Comparison of ENCODE assay signal across 27 mouse cellular contexts in genomic region chr6:105398315-105398714, GRCm38 (mm10).
A peak's percentile ranks its signal among the peaks of the same experiment; 100 is the strongest.
DNase-seq lines count a peak whose midpoint lies in the region; ATAC-seq and TF ChIP-seq lines count a peak whose summit lies in the region.
"Had no signal": no experiment of that assay in that cellular context is flagged by ENCODE, and none has a peak within 500 bp of the region (broad histone marks: within the 10 kb centered on the region; RNA-seq: fewer than 3 reads in every experiment).

No protein-coding gene starts in this region.

- ATAC-seq in forebrain, postnatal 0 days = no peak
- ATAC-seq: forebrain, embryonic 15.5 days; inflammation-experienced regulatory T-cells, adult 6 months; liver, embryonic 12.5 days; liver, postnatal 0 days had no signal

- H3K27me3 ChIP-seq in forebrain, postnatal 0 days (ENCODE audit: insufficient read depth, low read length) = no peaks in the 10 kb centered on the region
- no peaks in the 10 kb centered on the region for H3K27me3 ChIP-seq in forebrain, embryonic 10.5 days (ENCODE audit: poor library complexity, severe bottlenecking)
- H3K27me3 ChIP-seq: embryonic facial prominence, embryonic 12.5 days; forebrain, embryonic 15.5 days; hindbrain, embryonic 15.5 days; liver, embryonic 12.5 days; neural tube, embryonic 13.5 days; stomach, embryonic 15.5 days had no signal

- no peak overlapping the region for H3K9ac ChIP-seq in forebrain, postnatal 0 days
- H3K9ac ChIP-seq: embryonic facial prominence, embryonic 12.5 days; forebrain, embryonic 15.5 days; hindbrain, embryonic 15.5 days; liver, embryonic 12.5 days; liver, postnatal 0 days; neural tube, embryonic 13.5 days; stomach, embryonic 15.5 days had no signal

- no peaks in the 10 kb centered on the region for H3K36me3 ChIP-seq in forebrain, postnatal 0 days (ENCODE audit: insufficient read depth)
- H3K36me3 ChIP-seq in forebrain, embryonic 10.5 days (replicated peaks) = no peaks in the 10 kb centered on the region
- H3K36me3 ChIP-seq: embryonic facial prominence, embryonic 12.5 days; forebrain, embryonic 15.5 days; hindbrain, embryonic 10.5 days; hindbrain, embryonic 15.5 days; liver, embryonic 12.5 days; neural tube, embryonic 13.5 days; stomach, embryonic 15.5 days had no signal

- H3K4me3 ChIP-seq in forebrain, postnatal 0 days (ENCODE audit: low read depth, low read length) = no peak overlapping the region
- H3K4me3 ChIP-seq in forebrain, embryonic 10.5 days = no peak overlapping the region
- H3K4me3 ChIP-seq: embryonic facial prominence, embryonic 12.5 days; forebrain, embryonic 15.5 days; hindbrain, embryonic 10.5 days; hindbrain, embryonic 15.5 days; liver, embryonic 12.5 days; neural tube, embryonic 13.5 days; stomach, embryonic 15.5 days had no signal

- H3K9me3 ChIP-seq in forebrain, postnatal 0 days (ENCODE audit: low read length) = no peaks in the 10 kb centered on the region
- H3K9me3 ChIP-seq in forebrain, embryonic 10.5 days = peaks cover 5% of the 10 kb centered on the region; the same call in 1 of the 2 replicates
- H3K9me3 ChIP-seq: embryonic facial prominence, embryonic 12.5 days; forebrain, embryonic 15.5 days; hindbrain, embryonic 10.5 days; hindbrain, embryonic 15.5 days; liver, embryonic 12.5 days; stomach, embryonic 15.5 days had no signal

- H3K27ac ChIP-seq in forebrain, postnatal 0 days (ENCODE audit: low read depth, low read length) = no peak overlapping the region
- H3K27ac ChIP-seq in forebrain, embryonic 10.5 days = no peak overlapping the region
- H3K27ac ChIP-seq: embryonic facial prominence, embryonic 12.5 days; forebrain, embryonic 15.5 days; hindbrain, embryonic 10.5 days; hindbrain, embryonic 15.5 days; liver, embryonic 12.5 days; neural tube, embryonic 13.5 days; stomach, embryonic 15.5 days had no signal

- WGBS in forebrain, postnatal 0 days = 89% methylated on average over 2 of the region's 2 CpGs
- 95% methylated on average over 2 of the region's 2 CpGs for WGBS in forebrain, embryonic 10.5 days

- no peak overlapping the region for H3K4me2 ChIP-seq in forebrain, postnatal 0 days (ENCODE audit: low read depth)
- H3K4me2 ChIP-seq: embryonic facial prominence, embryonic 12.5 days; forebrain, embryonic 15.5 days; hindbrain, embryonic 15.5 days; liver, embryonic 12.5 days; midbrain, embryonic 11.5 days; neural tube, embryonic 13.5 days; stomach, embryonic 15.5 days had no signal

- TF ChIP-seq CTCF in forebrain, postnatal 0 days (IDR thresholded peaks at IDR 0.05; ENCODE audit: low read depth) = peak; percentile 35

- H3K4me1 ChIP-seq in forebrain, postnatal 0 days (ENCODE audit: insufficient read depth) = no peaks in the 10 kb centered on the region
- H3K4me1 ChIP-seq in forebrain, embryonic 10.5 days = no peaks in the 10 kb centered on the region
- H3K4me1 ChIP-seq: embryonic facial prominence, embryonic 12.5 days; forebrain, embryonic 15.5 days; hindbrain, embryonic 10.5 days; hindbrain, embryonic 15.5 days; liver, embryonic 12.5 days; neural tube, embryonic 13.5 days; stomach, embryonic 15.5 days had no signal

- no peak for DNase-seq in forebrain, postnatal 0 days
- no peak for DNase-seq in forebrain, embryonic 10.5 days (ENCODE audit: extremely low spot score, low spot score)
- peak; percentile 11 for DNase-seq in layer of hippocampus, adult 9-10 months (ENCODE audit: low spot score)
- no peak for DNase-seq in layer of hippocampus, postnatal 36 days
- DNase-seq in right cerebral cortex, adult 18-20 months = peak; percentile 1
- no peak for DNase-seq in right cerebral cortex, postnatal 14 days
- no peak for DNase-seq in spleen, adult 12 weeks (ENCODE audit: low spot score)
- DNase-seq: adrenal gland, postnatal 14 days; cerebellum, adult 18-20 months; embryo, embryonic 11 days; gastrocnemius, postnatal 14 days; heart, postnatal 14 days; kidney, adult 2 months; left cerebral cortex, postnatal 4 days; liver, postnatal 0 days; lung, postnatal 36 days; thymus, adult 18-20 months; thymus, postnatal 36 days had no signal

Comparison
In these comparisons a context has a peak if more than half of its experiments do, and no peak if none do; other contexts are left out.
1. DNase-seq: peak in layer of hippocampus, adult 9-10 months (single experiment) and right cerebral cortex, adult 18-20 months (single experiment); none in forebrain, postnatal 0 days (single experiment), forebrain, embryonic 10.5 days (single experiment), layer of hippocampus, postnatal 36 days (0 of 2), right cerebral cortex, postnatal 14 days (single experiment) and spleen, adult 12 weeks (single experiment).